Mouse (Mus musculus): Measurements from ENCODE around the gene Poll.

- TF ChIP-seq GATA1 (IDR thresholded peaks at IDR 0.05; ENCODE audit: borderline replicate concordance, low read length) = no peak
- no peak for TF ChIP-seq FLI1 (IDR thresholded peaks at IDR 0.05; ENCODE audit: low read length)
These were observed 18.8 kb downstream of the Poll start for GRCm38 (mm10) chr19:45541409-45542041.
